Mouse (Mus musculus) neural tube, embryonic 13.5 days (tissue): Measurements from ENCODE around the gene Olfr1042. TPM values are rescaled to one million over a fixed set of nuclear protein-coding genes. Genes with fewer than 3 reads are reported as not detected.
"Not testable (repeated sequence)": the region's sequence is repeated elsewhere in the genome, so short reads cannot be mapped to it uniquely, and the experiment has no call there.

Experiments used
- ATAC-seq: fragments of 200-750 bp; cut with Nextera tagmentation; 2 replicates; pipeline ENCODE4 v1.8.0; 2017; ENCODE audit warnings: low read depth, mild to moderate bottlenecking, moderate TSS enrichment, moderate library complexity
- H3K27ac ChIP-seq: fragments of 300-500 bp; sonication (generic); replicated peaks from 2 replicates; pipeline ENCODE4 v1.5.1; 2015; ENCODE audit warnings: moderate library complexity, mild to moderate bottlenecking, inconsistent platforms
- H3K27me3 ChIP-seq: fragments of 300-500 bp; sonication (generic); 2 replicates; pipeline ENCODE4 v1.6.1; 2015; ENCODE audit warnings: mild to moderate bottlenecking, inconsistent platforms
- H3K36me3 ChIP-seq: fragments of 300-500 bp; sonication (generic); 2 replicates; pipeline ENCODE4 v1.6.1; 2015; ENCODE audit warnings: mild to moderate bottlenecking, inconsistent platforms
- H3K4me1 ChIP-seq: fragments of 300-500 bp; sonication (generic); replicated peaks from 2 replicates; pipeline ENCODE4 v1.6.1; 2015; ENCODE audit warnings: inconsistent platforms
- H3K4me2 ChIP-seq: fragments of 300-500 bp; sonication (generic); 2 replicates; pipeline ENCODE4 v1.6.1; 2015; ENCODE audit warnings: inconsistent platforms, mild to moderate bottlenecking, moderate library complexity
- H3K4me3 ChIP-seq: fragments of 300-500 bp; sonication (generic); 2 replicates; pipeline ENCODE4 v1.5.1; 2015; ENCODE audit warnings: mild to moderate bottlenecking, inconsistent platforms
- H3K9ac ChIP-seq: fragments of 300-500 bp; sonication (generic); 2 replicates; pipeline ENCODE4 v1.6.1; 2015; ENCODE audit warnings: moderate library complexity, mild to moderate bottlenecking, inconsistent platforms
- H3K9me3 ChIP-seq: fragments of 300-500 bp; sonication (generic); 2 replicates; pipeline ENCODE4 v1.6.1; 2016; ENCODE audit warnings: inconsistent platforms
- WGBS: fragments of 180-500 bp; shearing (Covaris S2); methylation state at CpG from one replicate; pipeline ENCODE4 v1.1.7; 2015; 5-methylcytosine and 5-hydroxymethylcytosine counted together
- polyA plus RNA-seq: library from polyadenylated mRNA; unstranded; fragments of >200 nt; fragmentation: Nextera tagmentation; extraction: Ambion mirVana; gene quantifications from 2 replicates; pipeline ENCODE4 v1.2.1, GENCODE M21; 2015

The Olfr1042 gene
- polyA plus RNA-seq: not detected in 2 replicates

DNA sequence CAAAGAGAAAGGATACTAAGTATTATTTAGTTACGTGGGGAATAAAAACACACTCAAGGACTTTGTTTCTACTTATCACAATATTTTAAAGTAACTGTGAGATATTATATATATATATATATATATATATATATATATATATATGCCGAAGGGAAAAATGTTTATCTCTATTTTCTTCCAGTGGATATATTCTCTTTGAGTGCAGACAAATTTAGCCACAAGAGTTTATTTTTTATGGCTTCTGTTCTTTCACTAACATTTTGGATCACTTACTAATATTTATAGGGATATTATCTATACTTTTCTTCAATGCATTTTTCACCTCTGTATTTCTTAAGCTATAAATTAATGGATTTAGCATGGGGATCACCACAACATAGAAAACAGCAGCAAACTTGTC, at the start of gene Olfr1042:
Gene Olfr1042 (minus strand): TSS at position 101 of the 400 bp plus-strand sequence.
- no peaks in the 10 kb centered on the region for H3K9me3 ChIP-seq

DNA sequence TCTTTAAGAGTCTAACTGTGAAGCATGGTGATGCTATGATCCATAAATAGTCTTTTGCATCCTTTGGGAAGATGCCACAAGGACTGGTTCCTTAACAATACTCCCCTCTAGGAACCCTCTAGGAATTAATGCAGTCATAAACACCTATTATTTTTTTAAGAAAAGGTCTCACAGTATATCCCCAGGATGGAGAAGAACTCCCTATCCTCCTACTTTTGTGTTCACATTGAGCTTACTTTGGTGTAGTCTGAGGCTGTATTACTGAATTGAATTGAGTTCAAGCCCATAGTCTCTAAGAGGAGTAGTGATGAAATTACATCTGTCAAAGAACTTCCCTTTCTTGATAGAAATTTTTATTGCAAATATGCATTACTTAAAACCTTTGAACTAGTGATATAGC, 41.3 kb upstream of the Olfr1042 start, which contains the start of gene Olfr1045:
Gene Olfr1045 (minus strand): TSS at position 101 of the 400 bp plus-strand sequence.
- Histone ChIP-seq H3K9ac (no peak within 1 kb of the TSS), H3K36me3 (no peaks in the 10 kb centered on the region), H3K4me3 (no peak within 1 kb of the TSS), H3K4me2 (no peak within 1 kb of the TSS), H3K9me3 (no peaks in the 10 kb centered on the region), H3K27ac (no peak within 1 kb of the TSS), H3K4me1 (no peaks in the 10 kb centered on the region), H3K27me3 (no peaks in the 10 kb centered on the region)
- no peak for ATAC-seq

More for the DNA sequence above, at the start of gene Olfr1042:
- 91% methylated on average over 2 of the region's 2 CpGs for WGBS
- Histone ChIP-seq H3K4me3 (no peak within 1 kb of the TSS), H3K27ac (no peak within 1 kb of the TSS), H3K27me3 (no peaks in the 10 kb centered on the region), H3K4me2 (no peak within 1 kb of the TSS), H3K4me1 (no peaks in the 10 kb centered on the region), H3K36me3 (no peaks in the 10 kb centered on the region), H3K9ac (no peak within 1 kb of the TSS)
- no peak for ATAC-seq

DNA sequence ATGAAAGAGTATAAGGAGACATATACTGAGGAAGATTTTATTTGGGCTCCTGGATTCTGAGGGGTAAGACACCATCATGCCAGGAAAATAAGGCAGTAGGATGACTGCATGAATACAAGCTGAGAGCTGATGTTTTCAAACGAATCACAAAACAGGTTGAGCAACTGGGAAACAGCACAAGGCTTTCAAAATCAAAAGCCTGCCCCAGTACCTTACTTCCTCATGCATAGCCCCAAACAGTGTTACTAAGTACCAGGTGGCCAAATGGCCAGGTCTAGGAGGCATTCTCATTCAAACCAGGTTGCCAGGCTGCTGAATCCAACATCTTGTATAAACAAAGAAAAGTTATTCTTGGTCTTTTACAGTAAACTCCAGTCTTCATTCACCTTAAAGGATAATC, 34.2 kb upstream of the Olfr1042 start:
- Histone ChIP-seq H3K36me3 (no peaks in the 10 kb centered on the region), H3K4me3 (no peak overlapping the region), H3K4me1 (no peaks in the 10 kb centered on the region), H3K9ac (no peak overlapping the region), H3K9me3 (no peaks in the 10 kb centered on the region), H3K27me3 (no peaks in the 10 kb centered on the region), H3K4me2 (no peak overlapping the region), H3K27ac (no peak overlapping the region)
- WGBS: 69% methylated on average over 1 of the region's 1 CpGs
- no peak for ATAC-seq

DNA sequence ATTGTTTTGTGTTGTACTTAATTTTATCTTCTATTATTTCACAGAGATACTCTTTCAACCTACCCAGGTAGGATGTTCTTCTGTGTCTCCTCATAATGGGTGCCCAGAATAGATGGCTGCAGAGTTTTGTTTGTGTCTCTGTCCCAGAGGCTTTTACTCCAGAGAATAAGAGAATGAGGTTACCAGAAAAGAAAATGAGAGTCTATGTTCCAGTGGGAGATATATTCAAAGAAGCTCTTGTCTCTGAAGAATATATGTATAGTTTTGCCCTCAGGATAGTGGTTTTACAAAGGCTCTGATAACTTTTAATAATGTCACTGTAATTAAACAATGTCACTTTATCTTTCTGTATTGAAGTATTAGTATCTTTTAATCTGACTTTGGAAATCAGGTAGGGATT, 23.9 kb upstream of the Olfr1042 start, which contains the start of gene Olfr52:
Gene Olfr52 (minus strand): TSS at position 101 of the 400 bp plus-strand sequence.
- Histone ChIP-seq H3K4me2 (no peak within 1 kb of the TSS), H3K27ac (no peak within 1 kb of the TSS), H3K9ac (no peak within 1 kb of the TSS), H3K27me3 (no peaks in the 10 kb centered on the region), H3K4me3 (no peak within 1 kb of the TSS), H3K4me1 (no peaks in the 10 kb centered on the region), H3K9me3 (no peaks in the 10 kb centered on the region), H3K36me3 (no peaks in the 10 kb centered on the region)
- no peak for ATAC-seq

DNA sequence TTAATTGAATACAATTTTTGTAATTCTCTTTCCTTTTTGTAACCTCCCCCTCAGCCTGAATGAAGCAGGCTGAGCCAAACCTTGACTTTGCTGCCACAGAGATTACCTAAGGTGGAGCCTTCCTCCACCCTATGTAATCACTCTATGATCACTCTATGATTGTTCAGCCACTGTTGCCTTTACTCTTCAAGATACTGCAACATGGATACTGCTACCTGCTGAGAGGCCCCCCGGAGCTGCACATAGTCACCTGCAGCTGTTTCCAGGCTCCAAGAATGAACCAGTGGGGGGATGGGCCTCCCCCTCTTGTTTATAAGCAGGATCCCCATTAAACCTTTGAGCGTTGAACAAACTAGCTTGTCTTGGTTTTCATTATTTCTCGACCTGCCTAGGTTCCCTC, 18.3 kb upstream of the Olfr1042 start:
- H3K4me1 ChIP-seq: no peaks in the 10 kb centered on the region
- no peaks in the 10 kb centered on the region for H3K36me3 ChIP-seq
- no peak for ATAC-seq
- H3K4me2 ChIP-seq: no peak overlapping the region
- no peaks in the 10 kb centered on the region for H3K27me3 ChIP-seq
- H3K4me3 ChIP-seq: no peak overlapping the region
- WGBS: 79% methylated on average over 3 of the region's 3 CpGs
- H3K9me3 ChIP-seq: no peaks in the 10 kb centered on the region
- no peak overlapping the region for H3K27ac ChIP-seq
- no peak overlapping the region for H3K9ac ChIP-seq

DNA sequence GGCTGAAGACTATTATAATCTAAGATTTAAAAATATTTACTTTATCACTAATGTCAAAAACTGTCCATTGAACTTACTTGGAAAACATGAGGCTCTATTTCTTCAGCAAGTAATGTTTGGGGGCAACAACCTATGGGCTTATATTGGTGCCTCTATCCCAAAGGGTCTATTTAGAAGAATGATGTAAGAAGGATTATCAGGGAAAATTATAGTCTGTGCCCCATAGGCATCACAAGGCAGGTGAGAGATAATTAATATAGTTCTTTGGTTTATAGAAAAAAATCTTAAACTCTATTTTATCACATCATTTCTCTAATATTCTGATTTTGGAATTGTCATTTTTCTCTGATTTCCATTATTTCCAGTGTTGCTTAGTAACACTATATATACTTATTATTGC, 16.1 kb upstream of the Olfr1042 start, which contains the start of gene Olfr1044:
Gene Olfr1044 (minus strand): TSS at position 101 of the 400 bp plus-strand sequence.
- H3K9me3 ChIP-seq: no peaks in the 10 kb centered on the region
- no peaks in the 10 kb centered on the region for H3K36me3 ChIP-seq
- no peaks in the 10 kb centered on the region for H3K4me1 ChIP-seq
- no peak within 1 kb of the TSS for H3K4me3 ChIP-seq
- no peak for ATAC-seq
- H3K9ac ChIP-seq: no peak within 1 kb of the TSS
- H3K27ac ChIP-seq: no peak within 1 kb of the TSS
- H3K27me3 ChIP-seq: no peaks in the 10 kb centered on the region
- no peak within 1 kb of the TSS for H3K4me2 ChIP-seq

DNA sequence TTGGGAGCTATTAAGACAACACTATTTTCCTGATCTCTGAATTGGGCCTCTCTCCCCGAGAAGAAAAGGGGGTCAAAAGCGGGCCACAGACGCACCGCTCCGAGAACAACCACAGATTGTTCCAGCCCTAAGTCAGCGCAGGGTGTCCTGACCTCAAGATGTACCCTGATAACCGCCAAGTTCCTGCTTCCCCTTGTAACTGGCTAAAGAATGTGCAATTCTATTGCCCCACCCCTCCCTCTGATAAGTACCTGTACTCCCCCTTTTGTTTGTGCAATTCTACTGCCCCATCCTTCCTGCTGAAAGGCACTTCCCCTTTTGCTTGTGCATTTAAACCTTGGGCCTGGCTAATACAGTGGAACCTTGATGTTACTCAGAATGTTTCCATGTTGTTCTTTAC, 13.8 kb upstream of the Olfr1042 start:
- H3K9ac ChIP-seq, H3K4me1 ChIP-seq, H3K27me3 ChIP-seq, H3K9me3 ChIP-seq, ATAC-seq, H3K4me2 ChIP-seq, H3K27ac ChIP-seq, H3K4me3 ChIP-seq, H3K36me3 ChIP-seq: not testable (repeated sequence)
- 86% methylated on average over 7 of the region's 7 CpGs for WGBS

DNA sequence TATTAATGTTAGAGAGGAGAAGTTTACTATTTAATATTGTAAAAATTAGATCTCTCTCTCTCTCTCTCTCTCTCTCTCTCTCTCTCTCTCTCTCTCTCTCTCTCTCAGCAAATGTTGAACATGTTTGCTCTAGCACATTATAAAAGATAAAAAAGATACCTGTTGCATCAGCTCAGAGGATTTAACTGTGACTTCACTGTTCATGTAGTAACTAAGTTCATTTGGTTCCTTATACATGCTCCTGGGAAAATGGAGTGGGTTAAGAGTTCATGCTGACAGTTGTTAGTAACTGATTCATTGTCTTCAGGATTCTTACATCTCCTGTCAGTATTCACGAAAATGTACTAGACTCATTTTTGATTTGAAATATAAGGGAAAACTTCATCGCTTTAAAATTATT, 5.8 kb upstream of the Olfr1042 start, which contains the start of gene Olfr1043:
Gene Olfr1043 (minus strand): TSS at position 101 of the 400 bp plus-strand sequence.
- Histone ChIP-seq H3K9me3 (no peaks in the 10 kb centered on the region), H3K36me3 (no peaks in the 10 kb centered on the region), H3K9ac (no peak within 1 kb of the TSS), H3K27me3 (no peaks in the 10 kb centered on the region), H3K4me3 (no peak within 1 kb of the TSS), H3K4me2 (no peak within 1 kb of the TSS), H3K4me1 (no peaks in the 10 kb centered on the region), H3K27ac (no peak within 1 kb of the TSS)
- ATAC-seq: no peak
- WGBS: 88% methylated on average over 2 of the region's 2 CpGs

DNA sequence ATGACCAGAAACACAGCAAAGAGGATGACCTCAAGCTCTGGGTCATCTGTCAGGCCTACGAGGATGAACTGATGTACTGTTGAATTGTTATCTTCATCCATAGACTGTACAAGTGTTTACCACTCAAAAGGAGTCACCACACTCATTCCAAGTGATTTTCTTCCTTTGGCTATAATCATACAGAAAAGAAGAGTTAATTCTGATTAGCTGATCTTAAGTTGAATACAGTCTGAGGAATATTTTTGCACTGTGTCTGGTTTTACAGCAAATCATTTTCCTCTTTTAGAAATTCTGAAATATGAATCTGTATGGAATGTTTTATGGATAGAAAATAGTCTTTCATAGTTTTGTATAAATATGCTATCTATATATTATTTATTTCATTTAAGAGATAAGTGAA, 15.0 kb downstream of the Olfr1042 start, which contains the start of gene Olfr1040:
Gene Olfr1040 (minus strand): TSS at position 101 of the 400 bp plus-strand sequence.
- no peak for ATAC-seq
- 76% methylated on average over 1 of the region's 1 CpGs for WGBS
- H3K4me3 ChIP-seq: no peak within 1 kb of the TSS

DNA sequence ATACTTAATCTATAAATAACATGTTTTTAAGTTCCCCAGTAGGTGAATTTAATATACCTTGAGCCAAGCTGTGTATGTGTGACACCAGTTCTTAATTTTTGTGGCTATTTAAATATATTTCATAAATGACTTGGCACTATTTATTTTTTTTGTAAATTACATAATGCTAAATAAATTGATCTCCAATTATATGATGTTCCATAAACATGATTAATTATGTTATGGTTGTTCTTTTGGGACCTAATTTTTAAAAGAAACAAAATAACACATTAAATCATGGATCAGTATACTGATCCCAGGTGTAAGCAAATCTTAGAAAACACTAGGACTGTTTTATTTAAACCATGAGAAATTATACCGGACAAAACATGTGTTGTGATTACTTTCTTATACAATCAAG, 25.8 kb downstream of the Olfr1042 start, which contains the start of gene Olfr1039:
Gene Olfr1039 (minus strand): TSS at position 101 of the 400 bp plus-strand sequence.
- WGBS: 96% methylated on average over 1 of the region's 1 CpGs
- H3K4me3 ChIP-seq: no peak within 1 kb of the TSS
- no peaks in the 10 kb centered on the region for H3K36me3 ChIP-seq
- no peak within 1 kb of the TSS for H3K27ac ChIP-seq
- no peak for ATAC-seq
- no peak within 1 kb of the TSS for H3K4me2 ChIP-seq
- H3K27me3 ChIP-seq: no peaks in the 10 kb centered on the region
- no peak within 1 kb of the TSS for H3K9ac ChIP-seq
- no peaks in the 10 kb centered on the region for H3K9me3 ChIP-seq
- no peaks in the 10 kb centered on the region for H3K4me1 ChIP-seq

More for the DNA sequence above, 15.0 kb downstream of the Olfr1042 start, which contains the start of gene Olfr1040:
- Histone ChIP-seq H3K27ac (no peak within 1 kb of the TSS), H3K9ac (no peak within 1 kb of the TSS), H3K4me1 (no peaks in the 10 kb centered on the region), H3K27me3 (no peaks in the 10 kb centered on the region), H3K9me3 (peaks cover 4% of the 10 kb centered on the region; the same call in 1 of the 2 replicates), H3K4me2 (no peak within 1 kb of the TSS), H3K36me3 (no peaks in the 10 kb centered on the region)

Other genes starting within 250 kb of the Olfr1042 start
- not detected in 2 replicates for gene Olfr1025-ps1, start 246.6 kb downstream of the Olfr1042 start, polyA plus RNA-seq
- not detected in 2 replicates for gene Olfr1026, start 240.3 kb downstream of the Olfr1042 start, polyA plus RNA-seq
- gene Olfr1028, start 211.4 kb downstream of the Olfr1042 start, polyA plus RNA-seq: not detected in 2 replicates
- not detected in 2 replicates for gene Olfr1029, start 187.9 kb downstream of the Olfr1042 start, polyA plus RNA-seq
- not detected in 2 replicates for gene Olfr1030, start 182.6 kb downstream of the Olfr1042 start, polyA plus RNA-seq
- gene Olfr1031, start 171.5 kb downstream of the Olfr1042 start, polyA plus RNA-seq: not detected in 2 replicates
- not detected in 2 replicates for gene Olfr1032, start 156.3 kb downstream of the Olfr1042 start, polyA plus RNA-seq
- gene Olfr1033, start 141.2 kb downstream of the Olfr1042 start, polyA plus RNA-seq: not detected in 2 replicates
- gene Olfr1034, start 116.0 kb downstream of the Olfr1042 start, polyA plus RNA-seq: not detected in 2 replicates
- gene Olfr1036, start 87.8 kb downstream of the Olfr1042 start, polyA plus RNA-seq: not detected in 2 replicates
- not detected in 2 replicates for gene Olfr1037, start 74.5 kb downstream of the Olfr1042 start, polyA plus RNA-seq
- not detected in 2 replicates for gene Olfr1039, start 25.9 kb downstream of the Olfr1042 start, polyA plus RNA-seq
- not detected in 2 replicates for gene Olfr1040, start 15.1 kb downstream of the Olfr1042 start, polyA plus RNA-seq
- gene Olfr1043, start 5.7 kb upstream of the Olfr1042 start, polyA plus RNA-seq: not detected in 2 replicates
- not detected in 2 replicates for gene Olfr1044, start 16.0 kb upstream of the Olfr1042 start, polyA plus RNA-seq
- not detected in 2 replicates for gene Olfr52, start 23.8 kb upstream of the Olfr1042 start, polyA plus RNA-seq
- not detected in 2 replicates for gene Olfr1045, start 41.2 kb upstream of the Olfr1042 start, polyA plus RNA-seq
- not detected in 2 replicates for gene Olfr1046, start 57.5 kb upstream of the Olfr1042 start, polyA plus RNA-seq
- gene Olfr1047, start 69.6 kb upstream of the Olfr1042 start, polyA plus RNA-seq: not detected in 2 replicates
- gene Olfr1048, start 78.5 kb upstream of the Olfr1042 start, polyA plus RNA-seq: not detected in 2 replicates
- gene Olfr1049, start 96.5 kb upstream of the Olfr1042 start, polyA plus RNA-seq: not detected in 2 replicates
- not detected in 2 replicates for gene Olfr1051, start 117.2 kb upstream of the Olfr1042 start, polyA plus RNA-seq
- not detected in 2 replicates for gene Olfr1052, start 130.6 kb upstream of the Olfr1042 start, polyA plus RNA-seq
- gene Olfr1053, start 153.4 kb upstream of the Olfr1042 start, polyA plus RNA-seq: not detected in 2 replicates
- not detected in 2 replicates for gene Olfr1054, start 173.6 kb upstream of the Olfr1042 start, polyA plus RNA-seq
- not detected in 2 replicates for gene Olfr1055, start 188.4 kb upstream of the Olfr1042 start, polyA plus RNA-seq
- not detected in 2 replicates for gene Olfr1056, start 200.6 kb upstream of the Olfr1042 start, polyA plus RNA-seq
- not detected in 2 replicates for gene Olfr1057, start 216.6 kb upstream of the Olfr1042 start, polyA plus RNA-seq
- not detected in 2 replicates for gene Olfr1058, start 226.7 kb upstream of the Olfr1042 start, polyA plus RNA-seq